Mouse (Mus musculus): ENCODE results near the gene Wdr73. TPM values are rescaled to one million over a fixed set of nuclear protein-coding genes. Genes with fewer than 3 reads are reported as not detected.

Wdr73 gene
- polyA plus RNA-seq, 1 experiment from 2014 or later, result 29.8 TPM

- DNase-seq (ENCODE audit: low spot score) (no peak), ATAC-seq (replicated peaks; ENCODE audit: low FRiP score, low read depth) (no peak)
- Histone ChIP-seq H3K4me1 (replicated peaks; ENCODE audit: insufficient read depth, low read length) (peaks cover 6% of the 10 kb centered on the region), H3K9ac (ENCODE audit: low read depth, low read length) (no peak overlapping the region), H3K36me3 (ENCODE audit: insufficient read depth, low read length) (peaks cover 36% of the 10 kb centered on the region), H3K9me3 (replicated peaks; ENCODE audit: low read length) (no peaks in the 10 kb centered on the region), H3K4me2 (ENCODE audit: low read length) (no peak overlapping the region), H3K27me3 (ENCODE audit: insufficient read depth, low read length) (no peaks in the 10 kb centered on the region), H3K27ac (no peak overlapping the region), H3K4me3 (replicated peaks; ENCODE audit: low read depth, low read length) (no peak overlapping the region)
- 77% methylated on average over 7 of the region's 7 CpGs for WGBS
- no peak for TF ChIP-seq CTCF (IDR thresholded peaks at IDR 0.05; ENCODE audit: low read depth)
These were observed 3.9 kb downstream of the Wdr73 start for GRCm38 (mm10) chr7:80897134-80897533.

- H3K9me3 ChIP-seq (replicated peaks; ENCODE audit: low read length), result no peaks in the 10 kb centered on the region
- DNase-seq (ENCODE audit: low spot score), result no peak
- H3K4me2 ChIP-seq (ENCODE audit: low read length), result no peak overlapping the region
- WGBS, result 93% methylated on average over 14 of the region's 14 CpGs
- H3K27ac ChIP-seq, result no peak overlapping the region
- H3K4me3 ChIP-seq (replicated peaks; ENCODE audit: low read depth, low read length), result no peak overlapping the region
- H3K4me1 ChIP-seq (replicated peaks; ENCODE audit: insufficient read depth, low read length), result no peaks in the 10 kb centered on the region
- no peaks in the 10 kb centered on the region for H3K27me3 ChIP-seq (ENCODE audit: insufficient read depth, low read length)
- peak overlapping the region; percentile 35; the same call in 1 of the 2 replicates for H3K9ac ChIP-seq (ENCODE audit: low read depth, low read length)
- peaks cover 50% of the 10 kb centered on the region for H3K36me3 ChIP-seq (ENCODE audit: insufficient read depth, low read length)
- no peak for TF ChIP-seq CTCF (IDR thresholded peaks at IDR 0.05; ENCODE audit: low read depth)
- ATAC-seq (replicated peaks; ENCODE audit: low FRiP score, low read depth), result no peak
These were observed 6.1 kb downstream of the Wdr73 start for GRCm38 (mm10) chr7:80894815-80895519.

GRCm38 (mm10) chr7:80894196-80894595 is 6.9 kb downstream of the Wdr73 start:
- peak overlapping the region; percentile 1; the same call in 1 of the 2 replicates for H3K27ac ChIP-seq
- no peak overlapping the region for H3K9ac ChIP-seq (ENCODE audit: low read depth, low read length)
- H3K4me3 ChIP-seq (replicated peaks; ENCODE audit: low read depth, low read length), result no peak overlapping the region
- ATAC-seq (replicated peaks; ENCODE audit: low FRiP score, low read depth), result no peak
- peaks cover 6% of the 10 kb centered on the region for H3K4me1 ChIP-seq (replicated peaks; ENCODE audit: insufficient read depth, low read length)
- DNase-seq (ENCODE audit: low spot score), result no peak
- no peak for TF ChIP-seq CTCF (IDR thresholded peaks at IDR 0.05; ENCODE audit: low read depth)
- H3K36me3 ChIP-seq (ENCODE audit: insufficient read depth, low read length), result peaks cover 50% of the 10 kb centered on the region
- 82% methylated on average over 7 of the region's 7 CpGs for WGBS
- no peak overlapping the region for H3K4me2 ChIP-seq (ENCODE audit: low read length)
- H3K27me3 ChIP-seq (ENCODE audit: insufficient read depth, low read length), result no peaks in the 10 kb centered on the region
- no peaks in the 10 kb centered on the region for H3K9me3 ChIP-seq (replicated peaks; ENCODE audit: low read length)

DNA sequence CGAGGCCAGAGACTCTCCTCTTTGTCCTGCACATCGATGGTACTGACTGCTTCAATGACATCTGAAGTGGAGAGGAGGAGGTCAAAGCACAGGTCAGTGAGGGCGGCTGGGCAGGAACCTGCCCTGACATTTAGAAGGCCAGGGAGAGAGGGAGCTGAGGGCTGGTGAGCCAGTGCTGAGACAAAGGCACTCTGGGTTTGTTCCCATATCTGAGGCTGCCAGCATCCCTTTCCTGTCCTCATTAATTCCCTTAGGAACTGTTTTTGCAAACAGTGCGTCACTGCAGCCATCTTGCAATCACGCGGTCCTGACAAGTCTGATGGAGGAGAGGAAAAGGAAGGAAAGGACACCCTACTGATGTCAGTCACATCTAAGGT is 7.3 kb downstream of the Wdr73 start:
- TF ChIP-seq CTCF (IDR thresholded peaks at IDR 0.05; ENCODE audit: low read depth), result no peak
- no peak overlapping the region for H3K4me3 ChIP-seq (replicated peaks; ENCODE audit: low read depth, low read length)
- peaks cover 50% of the 10 kb centered on the region for H3K36me3 ChIP-seq (ENCODE audit: insufficient read depth, low read length)
- H3K27me3 ChIP-seq (ENCODE audit: insufficient read depth, low read length), result no peaks in the 10 kb centered on the region
- no peak overlapping the region for H3K4me2 ChIP-seq (ENCODE audit: low read length)
- no peak overlapping the region for H3K9ac ChIP-seq (ENCODE audit: low read depth, low read length)
- H3K9me3 ChIP-seq (replicated peaks; ENCODE audit: low read length), result no peaks in the 10 kb centered on the region
- H3K4me1 ChIP-seq (replicated peaks; ENCODE audit: insufficient read depth, low read length), result peaks cover 11% of the 10 kb centered on the region
- 72% methylated on average over 6 of the region's 6 CpGs for WGBS
- peak overlapping the region; percentile 31 for H3K27ac ChIP-seq
- ATAC-seq (replicated peaks; ENCODE audit: low FRiP score, low read depth) (no peak), DNase-seq (ENCODE audit: low spot score) (peak; percentile 48)

DNA sequence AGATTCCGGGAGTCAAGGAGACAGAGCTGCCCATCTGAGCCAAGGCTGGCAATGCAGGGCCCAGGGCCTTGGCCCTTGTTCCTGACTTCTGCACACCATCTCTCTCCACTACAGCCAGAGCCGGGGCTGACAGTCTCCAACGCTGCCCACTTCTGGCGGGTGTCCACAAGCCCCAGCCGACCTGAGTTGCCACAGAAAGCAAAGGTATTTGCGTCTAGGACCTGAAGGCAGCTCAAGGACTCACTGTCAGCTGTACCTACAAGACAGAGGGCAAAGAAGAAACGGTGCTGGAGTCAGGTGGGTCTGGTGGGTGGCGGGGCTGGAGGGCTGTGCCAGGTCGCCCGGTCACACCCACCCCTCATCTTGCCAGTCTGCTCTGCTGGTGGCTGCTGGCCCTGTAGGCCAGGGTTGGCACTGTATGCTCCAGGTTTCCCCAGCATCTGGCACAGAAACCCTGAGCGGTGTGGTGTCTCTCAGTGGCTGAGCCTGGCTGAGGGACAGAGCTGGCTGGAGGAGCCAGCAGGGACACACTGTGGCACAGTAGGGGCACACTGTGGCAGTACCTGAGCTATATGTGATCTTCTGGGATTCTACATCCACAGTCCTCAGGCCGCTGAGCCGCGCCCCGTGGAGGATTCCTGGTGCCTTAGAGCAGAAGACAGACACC is 7.8 kb downstream of the Wdr73 start:
- no peaks in the 10 kb centered on the region for H3K9me3 ChIP-seq (replicated peaks; ENCODE audit: low read length)
- no peak for DNase-seq (ENCODE audit: low spot score)
- ATAC-seq (replicated peaks; ENCODE audit: low FRiP score, low read depth), result no peak
- TF ChIP-seq CTCF (IDR thresholded peaks at IDR 0.05; ENCODE audit: low read depth), result no peak
- H3K4me1 ChIP-seq (replicated peaks; ENCODE audit: insufficient read depth, low read length), result peaks cover 11% of the 10 kb centered on the region
- no peak overlapping the region for H3K4me2 ChIP-seq (ENCODE audit: low read length)
- H3K36me3 ChIP-seq (ENCODE audit: insufficient read depth, low read length), result peaks cover 50% of the 10 kb centered on the region
- H3K27ac ChIP-seq, result peak overlapping the region; percentile 31
- H3K27me3 ChIP-seq (ENCODE audit: insufficient read depth, low read length), result no peaks in the 10 kb centered on the region
- no peak overlapping the region for H3K4me3 ChIP-seq (replicated peaks; ENCODE audit: low read depth, low read length)
- no peak overlapping the region for H3K9ac ChIP-seq (ENCODE audit: low read depth, low read length)
- WGBS, result 91% methylated on average over 15 of the region's 15 CpGs

DNA sequence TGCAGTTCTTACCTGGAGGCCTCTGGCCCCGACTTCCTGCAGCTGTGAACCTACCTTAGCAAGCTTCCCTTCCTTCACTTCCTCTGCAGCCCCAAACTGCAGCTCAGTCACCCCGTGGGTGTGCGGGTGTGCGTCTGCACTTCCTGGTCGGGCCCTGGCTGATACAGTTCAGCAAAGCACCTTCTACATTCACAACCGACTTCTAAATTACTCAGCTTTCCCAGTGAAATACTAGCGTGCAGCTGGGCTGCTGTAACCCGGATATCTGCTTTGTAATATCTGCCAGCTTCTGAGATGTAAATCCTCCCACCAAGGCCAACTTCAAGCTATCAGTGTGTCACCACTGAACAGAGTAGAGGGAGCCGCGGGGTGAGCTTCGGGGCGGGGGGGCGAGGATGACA is 11.2 kb downstream of the Wdr73 start:
- no peak overlapping the region for H3K4me3 ChIP-seq (replicated peaks; ENCODE audit: low read depth, low read length)
- H3K27ac ChIP-seq, result peak overlapping the region; percentile 77
- H3K9me3 ChIP-seq (replicated peaks; ENCODE audit: low read length), result no peaks in the 10 kb centered on the region
- H3K4me2 ChIP-seq (ENCODE audit: low read length), result no peak overlapping the region
- 61% methylated on average over 13 of the region's 13 CpGs for WGBS
- H3K9ac ChIP-seq (ENCODE audit: low read depth, low read length), result 0 out of 2 replicates have a peak overlapping the region, but pooled peaks have one; percentile 23
- H3K36me3 ChIP-seq (ENCODE audit: insufficient read depth, low read length), result peaks cover 38% of the 10 kb centered on the region
- H3K27me3 ChIP-seq (ENCODE audit: insufficient read depth, low read length), result no peaks in the 10 kb centered on the region
- TF ChIP-seq CTCF (IDR thresholded peaks at IDR 0.05; ENCODE audit: low read depth), result no peak
- peaks cover 11% of the 10 kb centered on the region for H3K4me1 ChIP-seq (replicated peaks; ENCODE audit: insufficient read depth, low read length)
- DNase-seq (ENCODE audit: low spot score), result peak; percentile 23
- ATAC-seq (replicated peaks; ENCODE audit: low FRiP score, low read depth), result no peak

All from kidney, postnatal 0 days (tissue).